Mouse (Mus musculus) gastrocnemius, adult 2 months (tissue): Measurements from ENCODE around the gene Klhdc8b. TPM values are rescaled to one million over a fixed set of nuclear protein-coding genes. Genes with fewer than 3 reads are reported as not detected.
A peak's percentile ranks its signal among the peaks of the same experiment; 100 is the strongest.

ENCODE experiments used
- DNase-seq: peaks from one replicate; pipeline ENCODE4 v3.0.0; 2022
- H3K27ac ChIP-seq: fragments of 200-600 bp; 2 replicates; pipeline ENCODE4 v1.8.1; 2022; ENCODE audit warnings: mild to moderate bottlenecking
- H3K4me3 ChIP-seq: fragments of 200-600 bp; 2 replicates; pipeline ENCODE4 v1.8.1; 2022; ENCODE audit warnings: mild to moderate bottlenecking, moderate library complexity
- CTCF ChIP-seq: fragments of 200-600 bp; IDR thresholded peaks from 2 replicates; pipeline ENCODE4 v1.8.1; 2022; ENCODE audit warnings: antibody characterized with exemption, mild to moderate bottlenecking, moderate library complexity
- intact Hi-C: fragments of 180-260 bp; cut with DNase I; formaldehyde crosslinking; loops from one replicate; pipeline ENCODE4 v1.15.1; 2025
- total RNA-seq, 2 experiments: library from RNA; stranded (reverse); gene quantifications; 2 replicates each; pipeline ENCODE4 v1.2.3; 2021

The Klhdc8b gene
- total RNA-seq, 2 experiments from 2014 or later = 1.7 to 2.5 TPM

GRCm38 (mm10) chr9:108454429-108454828 lies 7.0 kb downstream of the Klhdc8b start:
- DNase-seq = no peak
- no peak overlapping the region for H3K27ac ChIP-seq
- no peak for TF ChIP-seq CTCF
- no peak overlapping the region for H3K4me3 ChIP-seq
- intact Hi-C loops = loop anchor here (10.0 kb wide), 1 partner anchor 70 kb away; no protein-coding TSS in a partner anchor

- intact Hi-C loops = loop anchor here (10.0 kb wide), 1 partner anchor 69 kb away; no protein-coding TSS in a partner anchor
- Histone ChIP-seq H3K27ac (no peak overlapping the region), H3K4me3 (no peak overlapping the region)
- no peak for TF ChIP-seq CTCF
- no peak for DNase-seq
Observed at GRCm38 (mm10) chr9:108453458-108453857, 7.9 kb downstream of the Klhdc8b start.

- TF ChIP-seq CTCF = no peak
- intact Hi-C loops = loop anchor here (10.0 kb wide), 1 partner anchor 68 kb away; no protein-coding TSS in a partner anchor
- H3K4me3 ChIP-seq = peak overlapping the region; percentile 73
- peak overlapping the region; percentile 79 for H3K27ac ChIP-seq
- no peak for DNase-seq
Observed at GRCm38 (mm10) chr9:108452911-108453310, 8.5 kb downstream of the Klhdc8b start.

- DNase-seq = peak; percentile 92
- peak overlapping the region; percentile 73 for H3K4me3 ChIP-seq
- H3K27ac ChIP-seq = peak overlapping the region; percentile 79
- intact Hi-C loops = loop anchor here (10.0 kb wide), 1 partner anchor 68 kb away; no protein-coding TSS in a partner anchor
- no peak; the same call in 1 of the 2 replicates for TF ChIP-seq CTCF
Observed at GRCm38 (mm10) chr9:108452291-108452906, 9.0 kb downstream of the Klhdc8b start.

DNA sequence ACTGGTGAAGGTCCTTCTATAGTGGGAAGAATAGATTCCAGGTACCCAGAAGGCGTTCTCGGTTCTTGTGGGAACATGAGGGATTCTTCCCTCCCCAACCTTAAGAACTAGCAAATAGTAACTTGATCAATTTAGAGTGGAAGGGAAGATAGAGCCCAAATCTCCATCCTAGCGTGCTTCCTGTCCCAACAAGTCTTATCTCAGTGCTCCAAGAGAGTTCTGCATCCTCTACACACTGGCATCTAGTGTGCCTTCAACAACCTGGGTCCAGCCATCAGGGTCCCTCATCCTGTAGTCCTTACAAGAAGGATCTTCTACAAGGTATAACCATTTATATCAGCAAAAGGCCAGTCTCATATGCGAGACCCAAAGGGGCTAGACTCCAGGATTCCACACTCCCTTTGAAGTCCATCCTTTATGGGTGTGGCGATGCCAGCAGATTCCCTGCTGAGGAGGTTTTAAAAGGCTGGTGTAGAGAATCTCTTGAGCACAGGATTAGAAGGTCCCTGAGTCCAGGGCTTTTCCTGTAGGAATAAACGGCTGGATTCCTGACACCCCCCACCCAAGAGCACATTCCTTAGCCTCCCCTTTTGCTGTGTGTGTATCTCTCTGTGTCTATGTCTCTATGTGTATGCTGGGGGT lies 9.7 kb downstream of the Klhdc8b start:
- no peak for DNase-seq
- Histone ChIP-seq H3K27ac (peak overlapping the region; percentile 79), H3K4me3 (peak overlapping the region; percentile 73)
- TF ChIP-seq CTCF = no peak
- intact Hi-C loops = loop anchor here (10.0 kb wide), 1 partner anchor 67 kb away; no protein-coding TSS in a partner anchor

DNA sequence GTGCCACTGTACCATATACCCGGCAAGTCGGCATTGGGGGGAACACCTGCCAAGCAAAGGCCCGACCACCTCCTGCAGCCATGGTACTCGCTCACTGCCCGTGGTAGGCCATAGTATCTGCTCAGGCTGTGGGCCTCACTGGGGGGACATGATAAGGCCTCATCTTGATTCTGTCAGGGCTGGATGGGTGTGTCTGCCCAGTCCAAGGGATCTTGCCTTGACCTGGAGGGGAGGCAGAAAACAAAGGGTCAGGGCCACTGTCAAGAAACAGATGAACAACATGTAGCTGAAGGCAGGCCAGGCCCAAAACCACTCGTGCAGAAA lies 10.2 kb downstream of the Klhdc8b start:
- intact Hi-C loops = loop anchor here (10.0 kb wide), 1 partner anchor 66 kb away; no protein-coding TSS in a partner anchor
- Histone ChIP-seq H3K27ac (peak overlapping the region; percentile 31; the same call in 1 of the 2 replicates), H3K4me3 (no peak overlapping the region)
- no peak for TF ChIP-seq CTCF
- no peak for DNase-seq

GRCm38 (mm10) chr9:108450292-108451169 lies 10.8 kb downstream of the Klhdc8b start:
- TF ChIP-seq CTCF = no peak
- no peak overlapping the region for H3K4me3 ChIP-seq
- H3K27ac ChIP-seq = peak overlapping the region; percentile 31; the same call in 1 of the 2 replicates
- no peak for DNase-seq
- intact Hi-C loops = loop anchor here (10.0 kb wide), 1 partner anchor 66 kb away; no protein-coding TSS in a partner anchor

- intact Hi-C loops = loop anchor here (10.0 kb wide), 1 partner anchor 65 kb away; no protein-coding TSS in a partner anchor
- Histone ChIP-seq H3K4me3 (no peak overlapping the region), H3K27ac (0 out of 2 replicates have a peak overlapping the region, but pooled peaks have one; percentile 24)
- no peak for DNase-seq
- TF ChIP-seq CTCF = no peak
Observed at GRCm38 (mm10) chr9:108449860-108450259, 11.5 kb downstream of the Klhdc8b start.

DNA sequence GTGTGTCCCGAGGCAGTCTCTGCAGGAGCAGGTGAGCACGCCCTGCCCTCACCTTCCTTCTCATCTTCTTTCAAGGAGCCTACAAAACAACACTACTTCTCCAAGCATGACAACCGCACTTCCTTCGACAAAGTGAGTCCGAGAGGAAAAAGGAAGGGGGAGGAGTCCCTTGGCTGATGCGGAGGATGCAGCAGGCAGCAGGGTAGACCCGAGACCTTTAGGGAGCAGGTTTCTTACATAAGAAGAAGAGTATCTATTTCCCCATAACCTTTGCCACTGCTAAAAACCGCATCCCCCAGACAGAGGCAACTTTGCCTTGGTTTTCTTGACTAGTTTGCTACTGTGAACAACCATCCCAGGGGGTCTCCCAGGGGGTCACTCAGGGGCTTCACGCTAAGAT lies 16.3 kb downstream of the Klhdc8b start:
- intact Hi-C loops = no loop called here
- TF ChIP-seq CTCF = no peak
- DNase-seq = no peak
- Histone ChIP-seq H3K27ac (no peak overlapping the region), H3K4me3 (no peak overlapping the region)

DNA sequence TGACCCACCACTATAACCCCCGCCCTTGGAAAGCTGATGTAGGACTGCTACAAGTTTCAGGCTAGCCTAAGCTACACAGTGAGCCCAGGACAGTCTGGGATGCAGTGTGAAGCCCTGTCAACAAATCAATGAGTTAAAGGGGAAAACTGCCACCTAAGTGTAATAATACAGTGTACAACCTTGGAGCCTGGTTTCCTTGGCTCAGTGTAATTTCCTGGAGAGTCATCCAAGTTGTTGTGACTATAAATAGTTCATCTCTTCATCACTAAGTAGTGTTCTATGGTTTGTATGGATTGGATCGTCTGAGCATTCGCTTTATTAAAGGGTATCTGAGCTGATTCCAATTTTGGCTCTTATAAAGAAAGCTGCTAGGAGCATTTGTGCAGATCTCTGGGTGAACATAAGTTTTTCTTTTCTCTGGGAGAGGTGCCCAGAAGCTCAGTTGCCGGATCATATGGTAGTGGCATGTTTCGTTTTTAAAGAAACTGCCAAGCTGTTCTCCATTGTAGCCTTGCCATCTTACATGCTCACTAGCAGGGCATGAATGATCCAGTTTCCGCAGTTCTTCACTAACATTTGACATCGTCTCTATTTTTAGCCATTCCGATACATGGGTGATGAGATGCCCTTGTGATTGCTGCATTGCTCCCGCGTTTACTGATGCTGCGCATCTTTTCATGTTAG lies 20.0 kb downstream of the Klhdc8b start:
- Histone ChIP-seq H3K27ac (peak overlapping the region; percentile 25; the same call in 1 of the 2 replicates), H3K4me3 (peak overlapping the region; percentile 58)
- no peak for DNase-seq
- intact Hi-C loops = no loop called here
- no peak for TF ChIP-seq CTCF

GRCm38 (mm10) chr9:108440485-108440884 lies 20.9 kb downstream of the Klhdc8b start:
- intact Hi-C loops = no loop called here
- no peak for TF ChIP-seq CTCF
- Histone ChIP-seq H3K27ac (no peak overlapping the region), H3K4me3 (no peak overlapping the region)
- DNase-seq = no peak

- H3K4me3 ChIP-seq = no peak overlapping the region
- H3K27ac ChIP-seq = no peak overlapping the region
- no peak for DNase-seq
- no peak for TF ChIP-seq CTCF
- intact Hi-C loops = no loop called here
Observed at GRCm38 (mm10) chr9:108439176-108439575, 22.2 kb downstream of the Klhdc8b start.
